Comparison of ENCODE assay signal across 14 mouse cellular contexts in genomic region chr10:4376461-4376860, GRCm38 (mm10). TPM values are rescaled to one million over a fixed set of nuclear protein-coding genes. Genes with fewer than 3 reads are reported as not detected.
DNase-seq lines count a peak whose midpoint lies in the region; ATAC-seq and TF ChIP-seq lines count a peak whose summit lies in the region.
"Had no signal": no experiment of that assay in that cellular context is flagged by ENCODE, and none has a peak within 500 bp of the region (broad histone marks: within the 10 kb centered on the region; RNA-seq: fewer than 3 reads in every experiment).

No protein-coding gene starts in this region.

- no peak for TF ChIP-seq POLR2A in kidney, adult 2 months (IDR thresholded peaks at IDR 0.05; ENCODE audit: low read depth, low read length)
- TF ChIP-seq POLR2A in small intestine, adult 2 months (IDR thresholded peaks at IDR 0.05; ENCODE audit: low read depth, low read length): no peak

- no peak overlapping the region for H3K4me2 ChIP-seq in kidney, embryonic 16.5 days (replicated peaks; ENCODE audit: low read depth, low read length)
- H3K4me2 ChIP-seq: limb, embryonic 15.5 days had no signal

- no peak for TF ChIP-seq CTCF in kidney, adult 2 months (conservative IDR thresholded peaks at IDR 0.05; ENCODE audit: insufficient read depth, insufficient read length, low read depth, low read length)
- TF ChIP-seq CTCF in small intestine, adult 2 months (IDR thresholded peaks at IDR 0.05; ENCODE audit: extremely low read depth, insufficient read length, insufficient replicate concordance, low read depth, low read length): no peak

- H3K36me3 ChIP-seq in kidney, adult 2 months (ENCODE audit: control insufficient read depth, insufficient read depth, low read length): no peaks in the 10 kb centered on the region
- peaks cover 14% of the 10 kb centered on the region; the same call in 1 of the 2 replicates for H3K36me3 ChIP-seq in kidney, embryonic 16.5 days (ENCODE audit: insufficient read depth, low read length)
- peaks cover 15% of the 10 kb centered on the region for H3K36me3 ChIP-seq in small intestine, adult 2 months (ENCODE audit: control insufficient read depth, insufficient read depth, low read length)

- WGBS in kidney, adult 2 months: 68% methylated on average over 7 of the region's 7 CpGs
- 33% methylated on average over 7 of the region's 7 CpGs for WGBS in kidney, embryonic 16.5 days
- 74% methylated on average over 7 of the region's 7 CpGs for WGBS in small intestine, adult 2 months

- H3K4me3 ChIP-seq in kidney, adult 2 months (ENCODE audit: insufficient read depth, low read depth, low read length): no peak overlapping the region
- no peak overlapping the region for H3K4me3 ChIP-seq in kidney, embryonic 16.5 days (ENCODE audit: low read length)
- H3K4me3 ChIP-seq in small intestine, adult 2 months (ENCODE audit: low read depth, low read length): no peak overlapping the region
- H3K4me3 ChIP-seq: limb, embryonic 15.5 days; myocyte had no signal

- no peaks in the 10 kb centered on the region for H3K4me1 ChIP-seq in kidney, adult 2 months (ENCODE audit: control insufficient read depth, insufficient read depth, low read length)
- peaks cover 26% of the 10 kb centered on the region for H3K4me1 ChIP-seq in kidney, embryonic 16.5 days (ENCODE audit: insufficient read depth, low read length)
- 0 out of 2 replicates have a peak, but pooled peaks cover 2% of the 10 kb centered on the region for H3K4me1 ChIP-seq in small intestine, adult 2 months (ENCODE audit: control insufficient read depth, insufficient read depth, insufficient read length, low read length)
- H3K4me1 ChIP-seq: limb, embryonic 15.5 days had no signal

- H3K27ac ChIP-seq in kidney, adult 2 months (ENCODE audit: insufficient read depth, low read depth, low read length): no peak overlapping the region
- peak overlapping the region; percentile 78 for H3K27ac ChIP-seq in kidney, embryonic 16.5 days (ENCODE audit: low read length)
- H3K27ac ChIP-seq in small intestine, adult 2 months (ENCODE audit: insufficient read depth, low read depth, low read length): peak overlapping the region; percentile 14; the same call in 1 of the 2 replicates
- H3K27ac ChIP-seq: limb, embryonic 15.5 days had no signal

- H3K9ac ChIP-seq in kidney, embryonic 16.5 days (replicated peaks; ENCODE audit: low read length): no peak overlapping the region
- H3K9ac ChIP-seq: forebrain, postnatal 0 days; limb, embryonic 15.5 days had no signal

- peak; percentile 51 to 82 for DNase-seq in adrenal gland, adult (ENCODE audit: inconsistent age in 2 of 2, low spot score in 1 of 2)
- no peak for DNase-seq in adrenal gland, adult 18-20 months (ENCODE audit: low spot score in 2 of 2)
- DNase-seq in kidney, adult 2 months: peak; percentile 28
- no peak for DNase-seq in kidney, adult 18-20 months
- DNase-seq in embryo, embryonic 11 days: no peak
- DNase-seq: cerebellum, postnatal 25 days; forebrain, postnatal 0 days; gastrocnemius, postnatal 36 days; spleen, adult 18-20 months had no signal

- no peaks in the 10 kb centered on the region for H3K9me3 ChIP-seq in kidney, embryonic 16.5 days (ENCODE audit: low read length)
- H3K9me3 ChIP-seq: limb, embryonic 15.5 days had no signal

- no peaks in the 10 kb centered on the region for H3K27me3 ChIP-seq in kidney, adult 2 months (replicated peaks; ENCODE audit: control insufficient read depth, insufficient read depth, low read length)
- no peaks in the 10 kb centered on the region for H3K27me3 ChIP-seq in kidney, embryonic 16.5 days (ENCODE audit: insufficient read depth, low read length)
- H3K27me3 ChIP-seq in small intestine, adult 2 months (ENCODE audit: control insufficient read depth, insufficient read depth, low read length): no peaks in the 10 kb centered on the region
- H3K27me3 ChIP-seq: limb, embryonic 15.5 days had no signal

- ATAC-seq in kidney, embryonic 16.5 days (ENCODE audit: low FRiP score, low TSS enrichment): peak; percentile 71; the same call in 1 of the 2 replicates
- no peak for ATAC-seq in inflammation-experienced regulatory T-cells, adult 6 months
- ATAC-seq: forebrain, postnatal 0 days had no signal

RNA-seq across cellular contexts. Expression of gene Zbtb2, which starts 11.4 kb away (rescaled TPM):
- total RNA-seq in adrenal gland, adult 18-20 months (2021): 10 to 100 TPM; 12.1 to 13.5 TPM
- 6.6 and 6.9 TPM in 2 replicates for polyA plus RNA-seq in kidney, adult 2 months (2012; rRNA removed)
- 17.9 and 19.0 TPM in 2 replicates for polyA plus RNA-seq in kidney, embryonic 16.5 days (2015; fragmentation: Nextera tagmentation; extraction: Ambion mirVana)
- 3.4 and 8.1 TPM in 2 replicates for polyA plus RNA-seq in small intestine, adult 2 months (2012; rRNA removed)
- 10 to 100 TPM in 2 of 3 experiments, 1 to 10 TPM in 1; 9.1 to 11.5 (median 11.1) TPM for polyA plus RNA-seq in inflammation-experienced regulatory T-cells, adult 6 months (2017; shearing (Covaris generic))

RNA-seq across cellular contexts. Expression of gene Rmnd1, which starts 55.7 kb away (rescaled TPM):
- total RNA-seq in adrenal gland, adult 18-20 months (2021): 10 to 100 TPM; 45.9 to 50.1 TPM
- polyA plus RNA-seq in kidney, adult 2 months (2012; rRNA removed): 66.7 and 72.2 TPM in 2 replicates
- polyA plus RNA-seq in kidney, embryonic 16.5 days (2015; fragmentation: Nextera tagmentation; extraction: Ambion mirVana): 65.2 and 71.0 TPM in 2 replicates
- 10.0 and 17.1 TPM in 2 replicates for polyA plus RNA-seq in small intestine, adult 2 months (2012; rRNA removed)
- 10 to 100 TPM; 40.1 to 45.0 (median 42.4) TPM for polyA plus RNA-seq in inflammation-experienced regulatory T-cells, adult 6 months (2017; shearing (Covaris generic))

RNA-seq across cellular contexts. Expression of gene Armt1, which starts 55.8 kb away (rescaled TPM):
- 10 to 100 TPM; 11.4 to 13.3 TPM for total RNA-seq in adrenal gland, adult 18-20 months (2021)
- 7.9 and 9.1 TPM in 2 replicates for polyA plus RNA-seq in kidney, adult 2 months (2012; rRNA removed)
- 23.8 and 29.0 TPM in 2 replicates for polyA plus RNA-seq in kidney, embryonic 16.5 days (2015; fragmentation: Nextera tagmentation; extraction: Ambion mirVana)
- polyA plus RNA-seq in small intestine, adult 2 months (2012; rRNA removed): 2.5 and 4.5 TPM in 2 replicates
- 10 to 100 TPM; 34.1 to 38.4 (median 35.8) TPM for polyA plus RNA-seq in inflammation-experienced regulatory T-cells, adult 6 months (2017; shearing (Covaris generic))

Comparison
In these comparisons a context has a peak if more than half of its experiments do, and no peak if none do; other contexts are left out.
1. DNase-seq: peak in adrenal gland, adult (2 of 2) and kidney, adult 2 months (single experiment); none in adrenal gland, adult 18-20 months (0 of 2), kidney, adult 18-20 months (single experiment) and embryo, embryonic 11 days (single experiment).